Mouse (Mus musculus) heart, postnatal 4 days (tissue): Measurements from ENCODE around the gene Pde4d. TPM values are rescaled to one million over a fixed set of nuclear protein-coding genes. Genes with fewer than 3 reads are reported as not detected.

Source experiments
- DNase-seq: peaks from one replicate; pipeline ENCODE4 v3.0.0; 2021
- total RNA-seq, 2 experiments: library from RNA; stranded (reverse); gene quantifications; 2 replicates each; pipeline ENCODE4 v1.2.3; 2021

Gene Pde4d
- total RNA-seq, 2 experiments from 2014 or later, result 57.1 to 61.1 TPM

GRCm38 (mm10) chr13:108599186-108599900 is 149.6 kb downstream of the Pde4d start:
- peak; percentile 13 for DNase-seq

- no peak for DNase-seq
These were observed 151.3 kb downstream of the Pde4d start for GRCm38 (mm10) chr13:108601021-108601420.

- DNase-seq, result no peak
These were observed 153.8 kb downstream of the Pde4d start for GRCm38 (mm10) chr13:108603502-108603901.

- no peak for DNase-seq
These were observed 154.5 kb downstream of the Pde4d start for GRCm38 (mm10) chr13:108604213-108604612.

- no peak for DNase-seq
These were observed 168.5 kb downstream of the Pde4d start for GRCm38 (mm10) chr13:108618207-108618606.

- no peak for DNase-seq
These were observed 172.9 kb downstream of the Pde4d start for GRCm38 (mm10) chr13:108622681-108623080.

GRCm38 (mm10) chr13:108623929-108624328 is 174.2 kb downstream of the Pde4d start:
- no peak for DNase-seq

GRCm38 (mm10) chr13:108626166-108626565 is 176.4 kb downstream of the Pde4d start:
- no peak for DNase-seq

- DNase-seq, result no peak
These were observed 178.8 kb downstream of the Pde4d start for GRCm38 (mm10) chr13:108628501-108628900.

GRCm38 (mm10) chr13:108630576-108630975 is 180.8 kb downstream of the Pde4d start:
- no peak for DNase-seq

- DNase-seq, result no peak
These were observed 181.5 kb downstream of the Pde4d start for GRCm38 (mm10) chr13:108631222-108631621.

GRCm38 (mm10) chr13:108636526-108636925 is 186.8 kb downstream of the Pde4d start:
- no peak for DNase-seq

GRCm38 (mm10) chr13:108642259-108642658 is 192.5 kb downstream of the Pde4d start:
- DNase-seq, result no peak

GRCm38 (mm10) chr13:108646801-108647200 is 197.1 kb downstream of the Pde4d start:
- DNase-seq, result no peak

GRCm38 (mm10) chr13:108647239-108647638 is 197.5 kb downstream of the Pde4d start:
- no peak for DNase-seq

- DNase-seq, result peak; percentile 12
These were observed 204.4 kb downstream of the Pde4d start for GRCm38 (mm10) chr13:108654026-108654723.

GRCm38 (mm10) chr13:108666579-108666978 is 216.8 kb downstream of the Pde4d start:
- DNase-seq, result no peak

GRCm38 (mm10) chr13:108667077-108667476 is 217.3 kb downstream of the Pde4d start:
- DNase-seq, result no peak

GRCm38 (mm10) chr13:108677056-108677455 is 227.3 kb downstream of the Pde4d start:
- DNase-seq, result no peak

- no peak for DNase-seq
These were observed 233.3 kb downstream of the Pde4d start for GRCm38 (mm10) chr13:108683018-108683417.

GRCm38 (mm10) chr13:108685817-108686216 is 236.1 kb downstream of the Pde4d start:
- DNase-seq, result peak; percentile 31

- DNase-seq, result no peak
These were observed 236.5 kb downstream of the Pde4d start for GRCm38 (mm10) chr13:108686262-108686661.

- DNase-seq, result no peak
These were observed 237.1 kb downstream of the Pde4d start for GRCm38 (mm10) chr13:108686807-108687206.
